Mouse (Mus musculus): ENCODE measurements around the gene Gpr18.

- TF ChIP-seq CTCF (IDR thresholded peaks at IDR 0.05; ENCODE audit: borderline replicate concordance, extremely low read depth, insufficient read depth, insufficient read length) (no peak), POLR2A (IDR thresholded peaks at IDR 0.05; ENCODE audit: borderline replicate concordance, extremely low read depth, insufficient read depth, insufficient read length, poor library complexity, severe bottlenecking) (no peak)
These were observed 42.8 kb downstream of the Gpr18 start for GRCm38 (mm10) chr14:121872760-121873159.

Data from brain, embryonic 14.5 days (tissue).